Mouse (Mus musculus) neural tube, embryonic 11.5 days (tissue): Measurements from ENCODE around the gene Matn4. TPM values are rescaled to one million over a fixed set of nuclear protein-coding genes. Genes with fewer than 3 reads are reported as not detected.

Experiments
- ATAC-seq: fragments of 200-750 bp; cut with Nextera tagmentation; 2 replicates; pipeline ENCODE4 v1.8.0; 2017; ENCODE audit warnings: moderate number of reproducible peaks, mild to moderate bottlenecking, moderate TSS enrichment, moderate library complexity; ENCODE audit not compliant: insufficient read depth, low FRiP score, low TSS enrichment
- DNase-seq: peaks from one replicate; pipeline ENCODE4 v3.0.0-alpha.2; 2015; ENCODE audit warnings: low spot score
- H3K27ac ChIP-seq: fragments of 300-500 bp; sonication (generic); 2 replicates; pipeline ENCODE4 v1.5.1; 2014; ENCODE audit warnings: low read depth, mild to moderate bottlenecking, low read length
- H3K27me3 ChIP-seq: fragments of 300-500 bp; sonication (generic); 2 replicates; pipeline ENCODE4 v1.6.1; 2014; ENCODE audit warnings: mild to moderate bottlenecking, low read length, mixed read lengths; ENCODE audit not compliant: control insufficient read depth, insufficient read depth
- H3K36me3 ChIP-seq: fragments of 300-500 bp; sonication (generic); 2 replicates; pipeline ENCODE4 v1.6.1; 2014; ENCODE audit warnings: mild to moderate bottlenecking, low read length, moderate library complexity, mixed read lengths; ENCODE audit not compliant: control insufficient read depth, insufficient read depth
- H3K4me1 ChIP-seq: fragments of 300-500 bp; sonication (generic); 2 replicates; pipeline ENCODE4 v1.6.1; 2014; ENCODE audit warnings: low read length, mixed read lengths; ENCODE audit not compliant: control insufficient read depth, insufficient read depth
- H3K4me2 ChIP-seq: fragments of 300-500 bp; sonication (generic); 2 replicates; pipeline ENCODE4 v1.6.1; 2014; ENCODE audit warnings: low read depth, mild to moderate bottlenecking, moderate library complexity
- H3K4me3 ChIP-seq: fragments of 300-500 bp; sonication (generic); 2 replicates; pipeline ENCODE4 v1.5.1; 2014; ENCODE audit warnings: low read depth, low read length
- H3K9ac ChIP-seq: fragments of 300-500 bp; sonication (generic); 2 replicates; pipeline ENCODE4 v1.6.1; 2014; ENCODE audit warnings: mild to moderate bottlenecking, low read length
- H3K9me3 ChIP-seq: fragments of 300-500 bp; sonication (generic); 2 replicates; pipeline ENCODE4 v1.6.1; 2016; ENCODE audit warnings: low read length; ENCODE audit not compliant: control insufficient read depth
- WGBS: fragments of 180-500 bp; shearing (Covaris S2); extraction: QIAGEN DNeasy Blood & Tissue Kit; methylation state at CpG from one replicate; pipeline ENCODE4 v1.1.7; 2014; 5-methylcytosine and 5-hydroxymethylcytosine counted together
- polyA plus RNA-seq: library from polyadenylated mRNA; unstranded; fragments of >200 nt; fragmentation: Nextera tagmentation; extraction: Ambion mirVana; gene quantifications from 2 replicates; pipeline ENCODE4 v1.2.1, GENCODE M21; 2014

Gene Matn4
- polyA plus RNA-seq, 1 experiment from 2014 or later: 0.48 TPM

- Histone ChIP-seq H3K4me3 (no peak overlapping the region), H3K9me3 (no peaks in the 10 kb centered on the region), H3K4me2 (no peak overlapping the region), H3K27ac (no peak overlapping the region), H3K4me1 (peaks cover 6% of the 10 kb centered on the region; the same call in 1 of the 2 replicates), H3K9ac (no peak overlapping the region), H3K36me3 (no peaks in the 10 kb centered on the region), H3K27me3 (peaks cover 3% of the 10 kb centered on the region)
- no peak for ATAC-seq
- DNase-seq: no peak
- WGBS: 77% methylated on average over 3 of the region's 3 CpGs
Measured at GRCm38 (mm10) chr2:164439001-164439421, 34.1 kb upstream of the Matn4 start.

DNA sequence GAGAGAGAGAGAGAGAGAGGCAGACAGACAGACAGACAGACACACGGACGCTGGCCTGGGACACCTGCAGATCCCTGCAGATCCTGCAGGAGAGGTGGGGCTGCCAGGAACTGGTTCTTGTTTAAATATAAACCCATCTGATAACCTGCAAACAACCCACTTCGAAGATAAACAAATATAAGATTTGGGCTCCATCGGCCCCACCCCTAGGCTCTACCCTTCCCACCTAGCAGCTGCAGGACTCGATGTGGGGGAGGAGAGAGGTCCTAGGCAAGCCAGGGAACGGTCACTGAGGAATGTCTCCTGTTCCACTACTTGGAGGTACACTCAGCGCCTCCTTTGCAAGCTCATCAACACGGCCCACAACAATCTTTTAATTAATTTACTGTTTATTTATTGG is 33.3 kb upstream of the Matn4 start:
- H3K4me1 ChIP-seq: peaks cover 6% of the 10 kb centered on the region; the same call in 1 of the 2 replicates
- H3K27me3 ChIP-seq: peaks cover 3% of the 10 kb centered on the region
- H3K4me2 ChIP-seq: no peak overlapping the region
- H3K4me3 ChIP-seq: no peak overlapping the region
- DNase-seq: no peak
- ATAC-seq: no peak
- no peak overlapping the region for H3K27ac ChIP-seq
- H3K9me3 ChIP-seq: no peaks in the 10 kb centered on the region
- 57% methylated on average over 8 of the region's 8 CpGs for WGBS
- H3K9ac ChIP-seq: no peak overlapping the region
- no peaks in the 10 kb centered on the region for H3K36me3 ChIP-seq

DNA sequence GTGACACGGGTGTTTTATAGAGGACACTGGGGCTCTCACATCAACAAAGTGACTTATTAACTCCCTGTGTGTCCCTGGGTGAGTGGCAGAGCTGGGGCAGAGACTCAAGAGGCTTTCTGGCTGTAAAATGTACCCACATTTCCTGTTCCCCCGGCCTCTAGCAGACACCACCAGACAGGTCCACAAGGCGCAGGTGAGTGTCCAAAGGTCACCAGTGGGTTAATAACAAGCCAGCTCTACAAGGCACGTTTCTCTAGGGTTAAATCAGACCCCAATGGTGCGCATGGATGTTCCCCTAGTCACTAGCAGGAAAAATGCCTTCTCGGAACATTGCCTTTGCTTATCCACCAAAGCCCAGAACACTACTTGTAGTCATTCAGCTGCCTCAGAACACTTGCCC is 32.8 kb upstream of the Matn4 start:
- Histone ChIP-seq H3K27me3 (peaks cover 3% of the 10 kb centered on the region), H3K4me1 (peaks cover 6% of the 10 kb centered on the region; the same call in 1 of the 2 replicates), H3K27ac (no peak overlapping the region), H3K36me3 (no peaks in the 10 kb centered on the region), H3K4me3 (no peak overlapping the region), H3K9ac (no peak overlapping the region), H3K9me3 (no peaks in the 10 kb centered on the region), H3K4me2 (no peak overlapping the region)
- WGBS: 74% methylated on average over 6 of the region's 6 CpGs
- DNase-seq: no peak
- ATAC-seq: no peak

- no peaks in the 10 kb centered on the region for H3K9me3 ChIP-seq
- ATAC-seq (no peak), DNase-seq (no peak)
- no peaks in the 10 kb centered on the region for H3K36me3 ChIP-seq
- peaks cover 3% of the 10 kb centered on the region for H3K27me3 ChIP-seq
- H3K27ac ChIP-seq: no peak overlapping the region
- H3K4me3 ChIP-seq: no peak overlapping the region
- 38% methylated on average over 3 of the region's 3 CpGs for WGBS
- 0 out of 2 replicates have a peak, but pooled peaks cover 6% of the 10 kb centered on the region for H3K4me1 ChIP-seq
- no peak overlapping the region for H3K9ac ChIP-seq
- H3K4me2 ChIP-seq: no peak overlapping the region
Measured at GRCm38 (mm10) chr2:164436961-164437360, 32.0 kb upstream of the Matn4 start.

- Histone ChIP-seq H3K4me1 (0 out of 2 replicates have a peak, but pooled peaks cover 2% of the 10 kb centered on the region), H3K9me3 (no peaks in the 10 kb centered on the region), H3K9ac (no peak overlapping the region), H3K4me2 (no peak overlapping the region), H3K27ac (no peak overlapping the region), H3K4me3 (no peak overlapping the region), H3K27me3 (no peaks in the 10 kb centered on the region), H3K36me3 (no peaks in the 10 kb centered on the region)
- WGBS: 24% methylated on average over 8 of the region's 8 CpGs
- ATAC-seq (no peak), DNase-seq (no peak)
Measured at GRCm38 (mm10) chr2:164436215-164436913, 31.4 kb upstream of the Matn4 start.

DNA sequence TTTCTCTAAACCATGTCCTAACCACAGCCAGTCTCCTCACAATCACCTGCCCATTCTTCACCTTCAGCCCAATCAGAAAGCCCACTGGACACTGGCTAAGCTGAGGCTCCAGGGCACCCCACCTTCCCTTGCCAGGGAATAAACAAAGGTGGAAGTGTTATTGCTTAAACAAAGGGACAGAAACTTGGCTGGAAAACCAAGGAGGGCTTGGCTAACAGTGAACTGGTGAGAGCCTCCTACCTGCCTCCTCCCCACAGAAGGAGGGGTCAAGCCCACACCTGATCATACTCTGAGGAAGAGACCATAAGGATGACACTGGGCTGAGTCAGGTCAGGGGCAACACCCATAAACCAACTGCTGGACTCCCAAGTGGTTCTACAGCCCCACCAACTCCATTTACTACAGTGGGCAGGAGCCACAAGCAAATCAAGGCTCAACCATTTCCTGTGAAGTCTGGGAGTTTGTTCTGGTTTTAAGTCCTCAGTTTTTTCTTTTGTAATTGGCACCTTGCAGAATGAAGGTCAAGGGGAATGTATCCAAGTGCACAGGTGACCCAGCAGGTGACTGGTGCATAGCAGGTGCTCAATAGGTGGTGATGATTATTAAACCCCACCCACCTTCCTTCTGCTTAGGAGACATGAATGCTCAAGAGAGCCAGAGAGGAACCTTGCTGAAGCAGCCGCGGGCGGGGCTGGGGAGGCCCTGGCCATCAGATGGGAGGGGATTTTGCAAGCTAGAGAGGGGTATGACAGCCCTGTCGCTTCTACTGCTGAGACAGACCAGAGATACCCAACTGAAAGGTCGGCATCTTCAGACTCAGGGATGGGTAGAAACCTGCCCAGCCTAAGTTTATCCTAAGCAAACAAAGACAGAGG is 30.5 kb upstream of the Matn4 start:
- Histone ChIP-seq H3K4me3 (no peak overlapping the region), H3K9ac (no peak overlapping the region), H3K9me3 (no peaks in the 10 kb centered on the region), H3K27ac (no peak overlapping the region), H3K36me3 (no peaks in the 10 kb centered on the region), H3K4me2 (no peak overlapping the region), H3K4me1 (no peaks in the 10 kb centered on the region), H3K27me3 (no peaks in the 10 kb centered on the region)
- WGBS: 52% methylated on average over 5 of the region's 5 CpGs
- DNase-seq (no peak), ATAC-seq (no peak)

DNA sequence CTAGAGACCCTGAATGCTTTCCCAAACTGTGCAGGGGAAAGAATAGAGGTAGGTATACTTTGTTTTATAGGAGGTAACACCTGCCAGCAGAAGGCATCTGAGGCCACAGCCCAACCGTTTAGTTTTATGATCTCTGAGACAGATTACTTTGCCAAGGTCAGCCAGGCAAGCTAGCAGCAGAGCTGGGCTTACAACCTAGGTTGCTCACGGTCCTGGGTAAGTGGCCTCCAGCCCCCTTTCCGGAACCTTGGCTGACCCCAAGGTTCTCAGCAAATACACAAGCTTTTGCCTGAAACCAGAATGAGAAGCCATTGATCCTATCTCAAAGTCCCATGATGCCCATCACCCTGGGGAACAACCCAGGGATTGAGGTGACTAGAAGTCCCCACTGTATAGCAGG is 29.7 kb upstream of the Matn4 start:
- DNase-seq: no peak
- Histone ChIP-seq H3K27ac (no peak overlapping the region), H3K36me3 (no peaks in the 10 kb centered on the region), H3K27me3 (no peaks in the 10 kb centered on the region; the same call in 1 of the 2 replicates), H3K4me2 (no peak overlapping the region), H3K4me1 (no peaks in the 10 kb centered on the region), H3K4me3 (no peak overlapping the region), H3K9ac (no peak overlapping the region), H3K9me3 (no peaks in the 10 kb centered on the region)
- no peak for ATAC-seq
- 71% methylated on average over 3 of the region's 3 CpGs for WGBS

- 81% methylated on average over 9 of the region's 9 CpGs for WGBS
- no peak overlapping the region for H3K9ac ChIP-seq
- H3K9me3 ChIP-seq: no peaks in the 10 kb centered on the region
- H3K4me2 ChIP-seq: no peak overlapping the region
- no peak overlapping the region for H3K4me3 ChIP-seq
- peaks cover 3% of the 10 kb centered on the region; the same call in 1 of the 2 replicates for H3K27me3 ChIP-seq
- ATAC-seq (no peak), DNase-seq (no peak)
- no peaks in the 10 kb centered on the region for H3K36me3 ChIP-seq
- H3K27ac ChIP-seq: no peak overlapping the region
- no peaks in the 10 kb centered on the region for H3K4me1 ChIP-seq
Measured at GRCm38 (mm10) chr2:164433278-164433895, 28.4 kb upstream of the Matn4 start.
